Mouse (Mus musculus) stomach, embryonic 15.5 days (tissue): ENCODE data around the gene Vmn1r78. TPM values are rescaled to one million over a fixed set of nuclear protein-coding genes. Genes with fewer than 3 reads are reported as not detected.
"Not testable (repeated sequence)": the region's sequence is repeated elsewhere in the genome, so short reads cannot be mapped to it uniquely, and the experiment has no call there.

Source experiments
- ATAC-seq: fragments of 200-750 bp; cut with Nextera tagmentation; 2 replicates; pipeline ENCODE4 v1.8.0; 2017; ENCODE audit warnings: low read depth, moderate number of reproducible peaks, moderate TSS enrichment; ENCODE audit not compliant: insufficient read depth, low FRiP score
- H3K27ac ChIP-seq: fragments of 300-500 bp; sonication (generic); 2 replicates; pipeline ENCODE4 v1.5.1; 2015; ENCODE audit warnings: mild to moderate bottlenecking, inconsistent platforms
- H3K27me3 ChIP-seq: fragments of 300-500 bp; sonication (generic); replicated peaks from 2 replicates; pipeline ENCODE4 v1.6.1; 2015; ENCODE audit warnings: inconsistent platforms
- H3K36me3 ChIP-seq: fragments of 300-500 bp; sonication (generic); 2 replicates; pipeline ENCODE4 v1.6.1; 2015; ENCODE audit warnings: inconsistent platforms
- H3K4me1 ChIP-seq: fragments of 300-500 bp; sonication (generic); 2 replicates; pipeline ENCODE4 v1.6.1; 2015; ENCODE audit warnings: inconsistent platforms
- H3K4me2 ChIP-seq: fragments of 300-500 bp; sonication (generic); 2 replicates; pipeline ENCODE4 v1.6.1; 2015; ENCODE audit warnings: mild to moderate bottlenecking, inconsistent platforms
- H3K4me3 ChIP-seq: fragments of 300-500 bp; sonication (generic); replicated peaks from 2 replicates; pipeline ENCODE4 v1.5.1; 2015; ENCODE audit warnings: inconsistent platforms
- H3K9ac ChIP-seq: fragments of 300-500 bp; sonication (generic); 2 replicates; pipeline ENCODE4 v1.6.1; 2015; ENCODE audit warnings: inconsistent platforms
- H3K9me3 ChIP-seq: fragments of 300-500 bp; sonication (generic); 2 replicates; pipeline ENCODE4 v1.6.1; 2016; ENCODE audit warnings: inconsistent platforms
- WGBS: fragments of 180-500 bp; shearing (Covaris S2); methylation state at CpG from one replicate; pipeline ENCODE4 v1.1.7; 2015; 5-methylcytosine and 5-hydroxymethylcytosine counted together
- polyA plus RNA-seq: library from polyadenylated mRNA; unstranded; fragments of >200 nt; fragmentation: Nextera tagmentation; extraction: Ambion mirVana; gene quantifications from 2 replicates; pipeline ENCODE4 v1.2.1, GENCODE M21; 2015

Gene Vmn1r78
- polyA plus RNA-seq: not detected in 2 replicates

- no peak within 1 kb of the TSS for H3K27ac ChIP-seq
- H3K4me3 ChIP-seq: no peak within 1 kb of the TSS
- H3K4me2 ChIP-seq: no peak within 1 kb of the TSS
- 54% methylated on average over 2 of the region's 2 CpGs for WGBS
- H3K9ac ChIP-seq: no peak within 1 kb of the TSS
- H3K9me3 ChIP-seq: no peaks in the 10 kb centered on the region
- H3K36me3 ChIP-seq: no peaks in the 10 kb centered on the region
- H3K27me3 ChIP-seq: no peaks in the 10 kb centered on the region
- no peak for ATAC-seq
- no peaks in the 10 kb centered on the region for H3K4me1 ChIP-seq
Observed at GRCm38 (mm10) chr7:12149957-12150356, at the start of gene Vmn1r78. TSS of gene Vmn1r78 (plus strand) at chr7:12150257.

GRCm38 (mm10) chr7:12156463-12156862, 6.4 kb downstream of the Vmn1r78 start:
- not testable (repeated sequence) for H3K4me2 ChIP-seq, ATAC-seq, H3K9me3 ChIP-seq, H3K36me3 ChIP-seq, H3K27me3 ChIP-seq, H3K9ac ChIP-seq, H3K4me3 ChIP-seq, H3K27ac ChIP-seq, H3K4me1 ChIP-seq
- 48% methylated on average over 1 of the region's 1 CpGs for WGBS

GRCm38 (mm10) chr7:12170979-12171378, 20.9 kb downstream of the Vmn1r78 start, which contains the start of gene Vmn1r79:
TSS of gene Vmn1r79 (plus strand) at chr7:12171279.
- H3K4me1 ChIP-seq, H3K27me3 ChIP-seq, H3K4me2 ChIP-seq, H3K9ac ChIP-seq, H3K9me3 ChIP-seq, H3K4me3 ChIP-seq, H3K27ac ChIP-seq, ATAC-seq, H3K36me3 ChIP-seq: not testable (repeated sequence)

DNA sequence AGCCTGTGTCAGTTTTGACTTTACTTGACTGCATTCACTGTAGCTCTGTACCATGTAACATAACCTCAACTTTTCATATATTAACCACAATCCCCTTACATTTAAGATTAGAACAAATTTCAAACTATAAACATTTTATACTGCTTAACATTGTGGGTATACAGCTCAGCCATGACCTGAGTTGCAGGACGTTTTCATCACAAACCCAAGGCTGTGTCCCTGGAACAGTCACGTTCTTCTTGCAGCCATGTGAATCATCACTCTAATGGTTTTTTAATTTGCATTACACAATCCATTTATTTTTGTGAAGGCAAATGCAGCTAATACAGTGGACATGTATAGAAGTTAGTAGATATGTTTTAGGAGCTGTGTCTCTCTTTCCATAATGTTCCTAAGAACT, 22.9 kb downstream of the Vmn1r78 start:
- WGBS: 52% methylated on average over 2 of the region's 2 CpGs
- H3K9me3 ChIP-seq, H3K4me2 ChIP-seq, ATAC-seq, H3K36me3 ChIP-seq, H3K27ac ChIP-seq, H3K4me3 ChIP-seq, H3K4me1 ChIP-seq, H3K27me3 ChIP-seq, H3K9ac ChIP-seq: not testable (repeated sequence)

- no peaks in the 10 kb centered on the region for H3K27me3 ChIP-seq
- no peaks in the 10 kb centered on the region for H3K36me3 ChIP-seq
- 74% methylated on average over 1 of the region's 1 CpGs for WGBS
- ATAC-seq: no peak
- H3K9ac ChIP-seq: no peak within 1 kb of the TSS
- no peak within 1 kb of the TSS for H3K27ac ChIP-seq
- no peaks in the 10 kb centered on the region for H3K4me1 ChIP-seq
- no peak within 1 kb of the TSS for H3K4me2 ChIP-seq
- H3K9me3 ChIP-seq: no peaks in the 10 kb centered on the region
- no peak within 1 kb of the TSS for H3K4me3 ChIP-seq
Observed at GRCm38 (mm10) chr7:12188986-12189385, 38.9 kb downstream of the Vmn1r78 start, which contains the start of gene Vmn1r80. TSS of gene Vmn1r80 (plus strand) at chr7:12189286.

- H3K4me2 ChIP-seq: no peak overlapping the region
- no peaks in the 10 kb centered on the region for H3K4me1 ChIP-seq
- H3K36me3 ChIP-seq: no peaks in the 10 kb centered on the region
- H3K4me3 ChIP-seq: no peak overlapping the region
- no peaks in the 10 kb centered on the region for H3K27me3 ChIP-seq
- H3K9me3 ChIP-seq: no peaks in the 10 kb centered on the region
- no peak for ATAC-seq
- WGBS: 76% methylated on average over 2 of the region's 2 CpGs
- no peak overlapping the region for H3K9ac ChIP-seq
- H3K27ac ChIP-seq: no peak overlapping the region
Observed at GRCm38 (mm10) chr7:12204141-12204540, 54.1 kb downstream of the Vmn1r78 start.

Other genes with a start within 250 kb of the Vmn1r78 start
- not detected in 2 replicates for gene Vmn1r76, start 212.0 kb upstream of the Vmn1r78 start, polyA plus RNA-seq
- not detected in 2 replicates for gene Vmn1r77, start 113.5 kb upstream of the Vmn1r78 start, polyA plus RNA-seq
- gene Vmn1r79, start 21.0 kb downstream of the Vmn1r78 start, polyA plus RNA-seq: not detected in 2 replicates
- gene Vmn1r80, start 39.0 kb downstream of the Vmn1r78 start, polyA plus RNA-seq: not detected in 2 replicates
- gene Vmn1r81, start 118.0 kb downstream of the Vmn1r78 start, polyA plus RNA-seq: not detected in 2 replicates
- gene Vmn1r82, start 150.2 kb downstream of the Vmn1r78 start, polyA plus RNA-seq: not detected in 2 replicates
- gene Vmn1r83, start 179.2 kb downstream of the Vmn1r78 start, polyA plus RNA-seq: 0.08 TPM in 1 of 2 replicates, not detected in the other
- gene Vmn1r84, start 219.0 kb downstream of the Vmn1r78 start, polyA plus RNA-seq: not detected in 2 replicates